Mouse (Mus musculus): ENCODE measurements around the gene Sugct.

GRCm38 (mm10) chr13:16921305-16921704 is 774.0 kb downstream of the Sugct start:
- peak; percentile 35 for TF ChIP-seq CTCF (IDR thresholded peaks at IDR 0.05)
- no peak for TF ChIP-seq EP300 (IDR thresholded peaks at IDR 0.05)
